Mouse (Mus musculus): Measurements from ENCODE around the gene Bcr. TPM values are rescaled to one million over a fixed set of nuclear protein-coding genes. Genes with fewer than 3 reads are reported as not detected.
A peak's percentile ranks its signal among the peaks of the same experiment; 100 is the strongest.

The Bcr gene
- polyA plus RNA-seq, 1 experiment from 2014 or later: 1.6 TPM

- DNase-seq: no peak
- H3K27ac ChIP-seq: no peak overlapping the region
- H3K4me2 ChIP-seq: no peak overlapping the region
- no peak overlapping the region for H3K4me3 ChIP-seq (replicated peaks)
- no peak overlapping the region for H3K9ac ChIP-seq
- WGBS (ENCODE audit: insufficient replicate concordance): 46% methylated on average over 10 of the region's 10 CpGs
- no peaks in the 10 kb centered on the region for H3K9me3 ChIP-seq (replicated peaks)
- no peaks in the 10 kb centered on the region for H3K27me3 ChIP-seq
- no peaks in the 10 kb centered on the region for H3K36me3 ChIP-seq
- H3K4me1 ChIP-seq (replicated peaks): peaks cover 42% of the 10 kb centered on the region
- ATAC-seq (ENCODE audit: low read depth): peak; percentile 41; the same call in 1 of the 2 replicates
Observed at GRCm38 (mm10) chr10:75098446-75099183, 38.2 kb downstream of the Bcr start.

GRCm38 (mm10) chr10:75100298-75100697 is 39.9 kb downstream of the Bcr start:
- Histone ChIP-seq H3K36me3 (no peaks in the 10 kb centered on the region), H3K9ac (no peak overlapping the region), H3K27ac (no peak overlapping the region), H3K4me1 (replicated peaks) (peaks cover 58% of the 10 kb centered on the region), H3K9me3 (replicated peaks) (no peaks in the 10 kb centered on the region), H3K27me3 (no peaks in the 10 kb centered on the region), H3K4me2 (no peak overlapping the region), H3K4me3 (replicated peaks) (no peak overlapping the region)
- DNase-seq (no peak), ATAC-seq (ENCODE audit: low read depth) (no peak)
- 73% methylated on average over 7 of the region's 7 CpGs for WGBS (ENCODE audit: insufficient replicate concordance)

GRCm38 (mm10) chr10:75103502-75103901 is 43.1 kb downstream of the Bcr start:
- Histone ChIP-seq H3K4me2 (no peak overlapping the region), H3K27ac (peak overlapping the region; percentile 16; the same call in 1 of the 2 replicates), H3K9ac (no peak overlapping the region), H3K36me3 (no peaks in the 10 kb centered on the region), H3K27me3 (no peaks in the 10 kb centered on the region), H3K9me3 (replicated peaks) (no peaks in the 10 kb centered on the region), H3K4me3 (replicated peaks) (no peak overlapping the region), H3K4me1 (replicated peaks) (peaks cover 52% of the 10 kb centered on the region)
- DNase-seq: peak; percentile 8
- ATAC-seq (ENCODE audit: low read depth): peak; percentile 62
- WGBS (ENCODE audit: insufficient replicate concordance): 33% methylated on average over 2 of the region's 2 CpGs

GRCm38 (mm10) chr10:75104191-75105098 is 44.1 kb downstream of the Bcr start:
- Histone ChIP-seq H3K4me1 (replicated peaks) (peaks cover 43% of the 10 kb centered on the region), H3K27me3 (no peaks in the 10 kb centered on the region), H3K4me3 (replicated peaks) (no peak overlapping the region), H3K9ac (no peak overlapping the region), H3K36me3 (no peaks in the 10 kb centered on the region), H3K27ac (peak overlapping the region; percentile 16; the same call in 1 of the 2 replicates), H3K9me3 (replicated peaks) (no peaks in the 10 kb centered on the region), H3K4me2 (no peak overlapping the region)
- WGBS (ENCODE audit: insufficient replicate concordance): 26% methylated on average over 9 of the region's 9 CpGs
- ATAC-seq (ENCODE audit: low read depth) (0 out of 2 replicates have a peak, but pooled peaks have one; percentile 27), DNase-seq (no peak)

- Histone ChIP-seq H3K27ac (no peak overlapping the region), H3K4me1 (replicated peaks) (peaks cover 43% of the 10 kb centered on the region), H3K4me3 (replicated peaks) (no peak overlapping the region), H3K9ac (no peak overlapping the region), H3K9me3 (replicated peaks) (no peaks in the 10 kb centered on the region), H3K4me2 (no peak overlapping the region), H3K27me3 (no peaks in the 10 kb centered on the region), H3K36me3 (no peaks in the 10 kb centered on the region)
- DNase-seq (no peak), ATAC-seq (ENCODE audit: low read depth) (no peak)
- WGBS (ENCODE audit: insufficient replicate concordance): 50% methylated on average over 4 of the region's 4 CpGs
Observed at GRCm38 (mm10) chr10:75105099-75105461, 44.7 kb downstream of the Bcr start.

GRCm38 (mm10) chr10:75105687-75106086 is 45.3 kb downstream of the Bcr start:
- ATAC-seq (ENCODE audit: low read depth): no peak
- H3K36me3 ChIP-seq: no peaks in the 10 kb centered on the region
- H3K27me3 ChIP-seq: no peaks in the 10 kb centered on the region
- WGBS (ENCODE audit: insufficient replicate concordance): 52% methylated on average over 5 of the region's 5 CpGs
- no peak overlapping the region; the same call in 1 of the 2 replicates for H3K27ac ChIP-seq
- no peaks in the 10 kb centered on the region for H3K9me3 ChIP-seq (replicated peaks)
- no peak overlapping the region for H3K9ac ChIP-seq
- peaks cover 43% of the 10 kb centered on the region for H3K4me1 ChIP-seq (replicated peaks)
- H3K4me3 ChIP-seq (replicated peaks): no peak overlapping the region
- no peak for DNase-seq
- H3K4me2 ChIP-seq: no peak overlapping the region

GRCm38 (mm10) chr10:75106940-75107381 is 46.6 kb downstream of the Bcr start:
- H3K9me3 ChIP-seq (replicated peaks): no peaks in the 10 kb centered on the region
- no peak overlapping the region for H3K4me2 ChIP-seq
- no peaks in the 10 kb centered on the region for H3K36me3 ChIP-seq
- H3K27ac ChIP-seq: no peak overlapping the region
- H3K27me3 ChIP-seq: no peaks in the 10 kb centered on the region
- peaks cover 43% of the 10 kb centered on the region for H3K4me1 ChIP-seq (replicated peaks)
- H3K4me3 ChIP-seq (replicated peaks): no peak overlapping the region
- no peak overlapping the region for H3K9ac ChIP-seq
- DNase-seq (no peak), ATAC-seq (ENCODE audit: low read depth) (no peak)
- 25% methylated on average over 5 of the region's 5 CpGs for WGBS (ENCODE audit: insufficient replicate concordance)

GRCm38 (mm10) chr10:75108092-75108491 is 47.7 kb downstream of the Bcr start:
- Histone ChIP-seq H3K4me1 (replicated peaks) (peaks cover 39% of the 10 kb centered on the region), H3K9me3 (replicated peaks) (no peaks in the 10 kb centered on the region), H3K27ac (no peak overlapping the region), H3K9ac (no peak overlapping the region), H3K36me3 (no peaks in the 10 kb centered on the region), H3K4me3 (replicated peaks) (no peak overlapping the region), H3K27me3 (no peaks in the 10 kb centered on the region), H3K4me2 (no peak overlapping the region)
- DNase-seq: no peak
- no peak for ATAC-seq (ENCODE audit: low read depth)
- WGBS (ENCODE audit: insufficient replicate concordance): 73% methylated on average over 3 of the region's 3 CpGs

GRCm38 (mm10) chr10:75111446-75112201 is 51.2 kb downstream of the Bcr start:
- Histone ChIP-seq H3K27ac (no peak overlapping the region), H3K4me2 (no peak overlapping the region), H3K9me3 (replicated peaks) (no peaks in the 10 kb centered on the region), H3K4me1 (replicated peaks) (peaks cover 10% of the 10 kb centered on the region), H3K36me3 (no peaks in the 10 kb centered on the region), H3K9ac (no peak overlapping the region), H3K4me3 (replicated peaks) (no peak overlapping the region), H3K27me3 (no peaks in the 10 kb centered on the region)
- ATAC-seq (ENCODE audit: low read depth) (no peak), DNase-seq (no peak)
- 66% methylated on average over 11 of the region's 11 CpGs for WGBS (ENCODE audit: insufficient replicate concordance)

- Histone ChIP-seq H3K9me3 (replicated peaks) (no peaks in the 10 kb centered on the region), H3K36me3 (no peaks in the 10 kb centered on the region), H3K9ac (no peak overlapping the region), H3K27me3 (no peaks in the 10 kb centered on the region), H3K27ac (no peak overlapping the region), H3K4me1 (replicated peaks) (peaks cover 2% of the 10 kb centered on the region; the same call in 1 of the 2 replicates), H3K4me3 (replicated peaks) (no peak overlapping the region), H3K4me2 (no peak overlapping the region)
- no peak for DNase-seq
- ATAC-seq (ENCODE audit: low read depth): no peak
- 72% methylated on average over 3 of the region's 3 CpGs for WGBS (ENCODE audit: insufficient replicate concordance)
Observed at GRCm38 (mm10) chr10:75112405-75112804, 52.0 kb downstream of the Bcr start.

GRCm38 (mm10) chr10:75113620-75114019 is 53.2 kb downstream of the Bcr start:
- no peak overlapping the region for H3K4me2 ChIP-seq
- 80% methylated on average over 9 of the region's 9 CpGs for WGBS (ENCODE audit: insufficient replicate concordance)

More at GRCm38 (mm10) chr10:75113620-75114019, 53.2 kb downstream of the Bcr start:
- Histone ChIP-seq H3K36me3 (no peaks in the 10 kb centered on the region), H3K4me1 (replicated peaks) (no peaks in the 10 kb centered on the region), H3K9ac (no peak overlapping the region), H3K27ac (no peak overlapping the region), H3K9me3 (replicated peaks) (no peaks in the 10 kb centered on the region), H3K4me3 (replicated peaks) (no peak overlapping the region), H3K27me3 (no peaks in the 10 kb centered on the region)
- no peak for DNase-seq
- ATAC-seq (ENCODE audit: low read depth): no peak
